Comparison of ENCODE assay signal across 8 mouse cellular contexts in genomic region chr1:144002715-144003066, GRCm38 (mm10). TPM values are rescaled to one million over a fixed set of nuclear protein-coding genes. Genes with fewer than 3 reads are reported as not detected.
DNase-seq lines count a peak whose midpoint lies in the region; ATAC-seq lines count a peak whose summit lies in the region.

No protein-coding gene starts in this region.

- DNase-seq in heart, adult 11 months, result peak; percentile 93
- DNase-seq in heart, postnatal 4 days, result no peak
- peak; percentile 24 to 30 for DNase-seq in lung, postnatal 4 days
- no peak for DNase-seq in right cerebral cortex, adult 2 months (ENCODE audit: low spot score in 2 of 2)
- DNase-seq in ovary, adult 18-20 months (ENCODE audit: low spot score), result no peak

- H3K9me3 ChIP-seq in hindbrain, embryonic 12.5 days (replicated peaks), result no peaks in the 10 kb centered on the region
- no peaks in the 10 kb centered on the region for H3K9me3 ChIP-seq in stomach, embryonic 16.5 days (replicated peaks; ENCODE audit: control insufficient read depth, low read length)

- 62% methylated on average over 4 of the region's 4 CpGs for WGBS in hindbrain, embryonic 12.5 days
- WGBS in stomach, embryonic 16.5 days, result 57% methylated on average over 4 of the region's 4 CpGs

- 0 out of 2 replicates have a peak, but pooled peaks cover 2% of the 10 kb centered on the region for H3K4me1 ChIP-seq in brown adipose tissue, adult 24 weeks (ENCODE audit: control insufficient read depth, insufficient read depth, insufficient read length, low read length)
- H3K4me1 ChIP-seq in hindbrain, embryonic 12.5 days, result peaks cover 14% of the 10 kb centered on the region
- peaks cover 10% of the 10 kb centered on the region for H3K4me1 ChIP-seq in stomach, embryonic 16.5 days (ENCODE audit: control insufficient read depth, insufficient read depth, low read length)

- H3K9ac ChIP-seq in hindbrain, embryonic 12.5 days, result peak overlapping the region; percentile 71
- peak overlapping the region; percentile 84 for H3K9ac ChIP-seq in stomach, embryonic 16.5 days (ENCODE audit: low read length)

- H3K27ac ChIP-seq in brown adipose tissue, adult 24 weeks (replicated peaks; ENCODE audit: low read depth, low read length), result peak overlapping the region; percentile 61; the same call in 1 of the 2 replicates
- H3K27ac ChIP-seq in hindbrain, embryonic 12.5 days, result 0 out of 2 replicates have a peak overlapping the region, but pooled peaks have one; percentile 84
- H3K27ac ChIP-seq in stomach, embryonic 16.5 days (ENCODE audit: low read length), result peak overlapping the region; percentile 75

- H3K36me3 ChIP-seq in hindbrain, embryonic 12.5 days, result peaks cover 15% of the 10 kb centered on the region
- H3K36me3 ChIP-seq in stomach, embryonic 16.5 days (ENCODE audit: control insufficient read depth, insufficient read depth, low read length), result no peaks in the 10 kb centered on the region

- ATAC-seq in hindbrain, embryonic 12.5 days (ENCODE audit: low FRiP score), result no peak
- no peak for ATAC-seq in stomach, embryonic 16.5 days (ENCODE audit: insufficient read depth, low FRiP score)

- peak overlapping the region; percentile 82 for H3K4me2 ChIP-seq in hindbrain, embryonic 12.5 days (replicated peaks)
- peak overlapping the region; percentile 64 for H3K4me2 ChIP-seq in stomach, embryonic 16.5 days (ENCODE audit: low read depth, low read length)

- peak overlapping the region; percentile 96 for H3K4me3 ChIP-seq in brown adipose tissue, adult 24 weeks (ENCODE audit: insufficient read depth, low read depth, low read length)
- peak overlapping the region; percentile 61 for H3K4me3 ChIP-seq in hindbrain, embryonic 12.5 days
- H3K4me3 ChIP-seq in stomach, embryonic 16.5 days (replicated peaks; ENCODE audit: low read length), result peak overlapping the region; percentile 83

- H3K27me3 ChIP-seq in hindbrain, embryonic 12.5 days, result no peaks in the 10 kb centered on the region
- no peaks in the 10 kb centered on the region for H3K27me3 ChIP-seq in stomach, embryonic 16.5 days (ENCODE audit: control insufficient read depth, insufficient read depth, low read length)

RNA-seq across cellular contexts. Expression of gene Rgs2, which starts 1.3 kb away (rescaled TPM):
- total RNA-seq in heart, postnatal 4 days (2021), result 10 to 100 TPM; 51.0 to 68.0 TPM
- polyA plus RNA-seq in brown adipose tissue, adult 24 weeks (2012; ENCODE audit: insufficient read depth, insufficient read length, missing spikeins), result 212 and 297 TPM in 2 replicates
- 108 and 118 TPM in 2 replicates for polyA plus RNA-seq in hindbrain, embryonic 12.5 days (2016; fragmentation: Nextera tagmentation; extraction: Ambion mirVana)
- 80.3 and 85.8 TPM in 2 replicates for polyA plus RNA-seq in stomach, embryonic 16.5 days (2015; fragmentation: Nextera tagmentation; extraction: Ambion mirVana)

Comparison
In these comparisons a context has a peak if more than half of its experiments do, and no peak if none do; other contexts are left out.
1. DNase-seq: peak in heart, adult 11 months (single experiment) and lung, postnatal 4 days (2 of 2); none in heart, postnatal 4 days (single experiment), right cerebral cortex, adult 2 months (0 of 2) and ovary, adult 18-20 months (single experiment).
2. Peak in every context shown above with its lines, with median percentiles within 50 percentile points of each other: H3K27ac ChIP-seq and H3K4me3 ChIP-seq.